Mouse (Mus musculus) adrenal gland, adult 2 months (tissue): ENCODE measurements around the gene Dync2h1. TPM values are rescaled to one million over a fixed set of nuclear protein-coding genes. Genes with fewer than 3 reads are reported as not detected.
"Not testable (repeated sequence)": the region's sequence is repeated elsewhere in the genome, so short reads cannot be mapped to it uniquely, and the experiment has no call there.

ENCODE experiments used
- DNase-seq: peaks from one replicate; pipeline ENCODE4 v3.0.0; 2021
- polyA plus RNA-seq: library from polyadenylated mRNA; depleted of rRNA; stranded (reverse); fragments of >200 nt; gene quantifications from 2 replicates; pipeline ENCODE4 v1.2.3, GENCODE M21; 2012; rRNA removed
- total RNA-seq, 2 experiments: library from RNA; stranded (reverse); gene quantifications; 2 replicates each; pipeline ENCODE4 v1.2.3; 2021

The Dync2h1 gene
- total and polyA plus RNA-seq, 3 experiments, result 0.79 to 11.0 (median 9.1) TPM

DNA sequence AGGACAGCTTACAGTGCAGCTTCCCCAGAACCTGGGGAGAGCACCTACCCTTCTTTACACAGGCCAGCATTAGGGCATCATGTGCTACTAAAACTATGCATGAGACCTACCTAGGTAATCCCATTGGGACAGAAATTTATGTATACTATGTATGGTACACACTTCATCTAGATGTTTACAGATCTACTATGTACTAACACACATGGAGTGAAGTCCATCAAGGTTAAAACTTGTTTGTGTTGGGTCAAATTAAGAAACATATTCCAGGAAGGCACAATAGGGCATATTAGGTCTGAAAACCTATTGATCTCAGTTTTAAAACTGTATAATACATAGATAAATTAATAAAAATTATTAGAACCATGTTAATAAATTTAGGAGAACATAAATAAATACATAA, 168.6 kb downstream of the Dync2h1 start:
- DNase-seq, result no peak

DNA sequence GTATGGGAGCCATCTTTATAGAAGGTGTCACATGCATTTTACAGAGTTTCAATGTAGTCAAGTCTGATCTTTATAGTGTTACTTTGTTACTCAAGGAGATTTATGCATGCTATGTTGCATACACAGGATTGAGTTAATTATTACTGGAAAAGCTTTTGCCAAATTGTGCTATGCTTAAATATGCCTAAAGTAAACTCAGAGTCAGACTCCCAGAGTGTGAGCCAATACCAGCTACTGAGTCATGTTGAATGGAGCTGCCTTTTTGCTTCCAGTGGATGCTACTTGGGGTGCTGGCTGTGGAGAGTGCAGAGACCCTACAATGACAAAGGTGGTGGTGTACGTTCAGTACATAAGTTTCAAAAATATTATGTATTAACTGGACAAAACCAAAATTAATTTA, 169.5 kb downstream of the Dync2h1 start:
- no peak for DNase-seq

DNA sequence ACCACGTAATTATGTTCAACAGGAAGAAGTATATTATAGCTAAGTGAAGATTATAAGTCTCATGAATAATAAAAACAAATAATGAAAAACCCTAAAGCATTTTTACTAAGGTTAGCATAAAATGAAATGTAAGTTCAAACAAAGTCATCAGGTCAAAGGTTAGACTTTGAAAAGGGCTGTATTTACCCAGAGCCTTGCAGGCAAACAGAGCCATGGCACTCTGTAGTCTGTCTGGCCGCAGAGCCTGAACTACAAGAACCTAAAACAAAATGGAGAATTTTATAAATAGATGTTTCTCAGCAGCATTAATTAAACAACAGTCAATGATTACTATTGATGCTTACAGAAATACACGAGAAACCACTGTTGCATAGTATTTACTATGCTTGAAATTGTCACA, 174.5 kb downstream of the Dync2h1 start:
- DNase-seq, result no peak

DNA sequence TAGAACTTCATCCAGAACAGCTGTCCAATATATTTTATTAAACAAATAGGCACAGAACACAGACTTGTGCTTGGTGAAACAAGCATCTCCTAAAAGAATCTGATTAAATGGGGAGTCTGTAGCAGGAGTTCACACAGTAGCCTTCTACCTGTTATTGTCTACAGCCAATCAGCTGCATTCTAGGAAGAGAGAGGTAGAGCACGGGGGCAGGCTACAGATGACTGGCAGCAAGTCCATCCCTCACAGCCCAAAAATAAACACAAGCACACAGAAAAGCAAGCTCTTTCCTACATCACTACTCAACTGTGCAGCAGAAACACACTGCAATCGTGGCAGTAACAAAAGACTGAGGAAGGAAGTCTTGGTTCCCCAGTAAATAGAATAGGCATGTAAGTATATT, 189.4 kb downstream of the Dync2h1 start:
- DNase-seq, result no peak

DNA sequence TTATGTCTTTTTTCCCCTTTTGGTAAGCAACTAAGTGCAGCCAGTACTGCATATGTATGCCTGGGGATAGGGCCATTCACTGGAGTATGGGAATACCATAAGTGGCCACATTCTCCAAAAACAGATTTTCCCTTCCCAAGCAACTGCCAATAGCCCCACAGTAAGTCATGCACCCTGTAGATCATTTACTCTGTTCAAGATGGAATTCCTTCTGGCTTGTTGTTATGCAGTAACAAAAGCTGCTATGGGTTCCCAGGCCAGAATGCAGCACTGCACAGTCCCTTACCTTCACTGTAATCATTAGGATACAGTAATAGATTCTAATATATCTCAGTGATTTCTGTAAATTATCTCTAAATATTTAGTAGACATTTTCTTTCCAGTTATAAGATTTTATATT, 190.0 kb downstream of the Dync2h1 start:
- DNase-seq, result no peak

DNA sequence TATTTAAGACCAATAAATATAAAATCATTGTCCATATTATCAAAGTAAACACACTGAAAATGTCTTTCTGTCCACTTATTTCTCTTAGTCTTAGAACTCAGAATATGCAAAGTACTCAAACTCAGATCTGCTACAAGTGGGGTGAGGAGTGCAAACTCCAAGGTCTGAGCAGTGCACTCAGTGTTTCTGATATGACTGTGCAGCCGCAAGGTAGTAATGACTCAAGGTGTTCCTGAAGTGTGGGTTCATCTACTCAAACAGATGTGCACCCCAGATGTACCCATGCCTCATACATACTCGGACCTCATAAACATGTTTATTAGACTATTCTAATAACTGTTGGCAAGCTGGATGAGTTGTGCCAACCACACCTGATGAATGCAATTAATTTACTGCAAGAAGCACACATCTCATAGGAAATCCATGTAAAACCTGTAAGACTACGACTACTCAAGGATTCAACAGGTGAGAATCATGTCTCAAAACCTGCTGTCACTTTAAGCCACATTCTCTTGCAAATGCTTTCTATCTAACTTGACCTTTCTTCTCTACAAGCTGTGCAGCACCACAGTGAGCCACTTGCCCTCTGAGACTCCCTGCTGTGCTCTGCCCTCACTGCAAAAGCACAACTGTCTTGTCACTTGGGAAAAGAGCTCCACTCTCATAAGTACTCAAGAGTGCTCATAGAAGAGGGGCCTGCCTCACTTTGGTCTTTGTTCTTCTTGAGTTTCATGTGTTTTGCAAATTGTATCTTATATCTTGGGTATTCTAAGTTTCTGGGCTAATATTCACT, 195.2 kb downstream of the Dync2h1 start:
- no peak for DNase-seq

DNA sequence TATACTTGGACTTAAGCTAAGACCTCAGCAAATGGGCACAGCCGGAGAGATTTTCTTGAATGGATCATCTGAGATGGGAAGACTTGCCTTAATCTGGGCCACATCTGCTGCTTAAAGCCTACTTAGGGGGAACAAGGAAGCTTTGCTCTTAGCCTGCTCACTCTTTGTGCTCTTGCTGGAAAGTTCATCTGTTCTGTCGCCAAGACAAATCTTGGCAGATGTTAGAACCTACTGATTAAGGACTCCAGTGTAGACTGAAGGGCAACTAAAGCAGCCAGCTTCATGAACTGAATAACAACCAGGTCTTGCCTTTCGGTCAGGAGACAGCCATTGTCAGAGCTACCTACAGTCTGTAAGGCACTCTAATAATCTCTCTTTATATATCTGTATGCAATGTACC, 198.1 kb downstream of the Dync2h1 start:
- no peak for DNase-seq

DNA sequence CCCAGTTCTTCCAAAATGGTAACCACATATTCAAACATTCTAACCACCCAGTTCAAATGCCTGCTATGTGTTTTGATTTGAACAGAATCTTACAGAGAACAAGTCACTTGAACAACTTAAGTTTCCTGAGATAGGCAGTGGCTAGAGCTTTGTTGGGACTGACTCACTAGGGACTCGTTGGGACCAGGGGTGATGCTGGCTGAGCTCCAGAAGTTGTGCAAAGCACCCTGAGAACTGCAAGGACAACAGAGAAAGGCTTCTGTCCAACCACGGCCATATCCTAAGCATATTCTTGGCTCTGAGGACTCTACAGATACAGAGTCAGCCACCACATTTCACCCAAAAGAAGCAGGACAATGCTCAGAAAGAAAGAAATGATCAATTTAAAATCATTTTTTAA, 215.1 kb downstream of the Dync2h1 start:
- DNase-seq, result peak; percentile 59

DNA sequence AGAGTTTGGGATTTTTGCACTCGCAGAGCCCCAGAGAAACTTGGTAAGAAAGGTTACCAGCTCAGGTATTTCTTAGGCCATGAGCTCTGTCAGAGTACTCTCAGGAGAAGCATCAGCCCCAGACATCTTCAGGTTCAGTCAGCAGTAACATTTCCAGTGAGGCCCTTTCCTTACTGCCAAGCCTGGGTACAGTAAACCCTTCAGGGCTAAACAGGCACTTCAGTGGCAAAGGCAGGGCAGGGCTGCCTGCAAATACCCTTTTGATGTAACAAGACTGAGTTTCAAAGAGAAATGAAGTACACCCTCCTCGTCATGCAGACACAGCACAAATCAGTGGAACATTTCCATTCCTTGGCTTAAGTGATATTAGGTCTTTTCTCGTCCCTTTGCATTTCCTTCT, 219.2 kb downstream of the Dync2h1 start:
- DNase-seq, result no peak

DNA sequence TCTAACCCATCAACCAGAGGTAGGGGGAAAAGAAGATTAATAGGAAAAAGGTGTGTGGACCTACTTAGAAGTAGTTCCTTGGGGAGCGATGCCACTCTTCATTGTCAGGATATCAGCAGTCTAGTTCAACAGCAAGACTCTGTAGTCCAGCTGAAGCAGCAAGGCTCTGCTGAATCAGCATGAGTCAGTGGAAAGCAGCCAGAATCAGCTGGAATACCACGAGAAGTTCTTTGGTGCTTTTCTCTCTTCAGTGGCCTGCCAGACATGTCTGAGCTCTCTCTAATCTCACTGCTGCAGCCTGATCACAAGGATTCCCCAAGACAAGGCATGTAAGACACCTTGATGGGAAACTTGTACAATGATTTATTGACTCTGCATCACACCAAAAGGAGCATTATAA, 225.9 kb downstream of the Dync2h1 start:
- DNase-seq, result no peak

DNA sequence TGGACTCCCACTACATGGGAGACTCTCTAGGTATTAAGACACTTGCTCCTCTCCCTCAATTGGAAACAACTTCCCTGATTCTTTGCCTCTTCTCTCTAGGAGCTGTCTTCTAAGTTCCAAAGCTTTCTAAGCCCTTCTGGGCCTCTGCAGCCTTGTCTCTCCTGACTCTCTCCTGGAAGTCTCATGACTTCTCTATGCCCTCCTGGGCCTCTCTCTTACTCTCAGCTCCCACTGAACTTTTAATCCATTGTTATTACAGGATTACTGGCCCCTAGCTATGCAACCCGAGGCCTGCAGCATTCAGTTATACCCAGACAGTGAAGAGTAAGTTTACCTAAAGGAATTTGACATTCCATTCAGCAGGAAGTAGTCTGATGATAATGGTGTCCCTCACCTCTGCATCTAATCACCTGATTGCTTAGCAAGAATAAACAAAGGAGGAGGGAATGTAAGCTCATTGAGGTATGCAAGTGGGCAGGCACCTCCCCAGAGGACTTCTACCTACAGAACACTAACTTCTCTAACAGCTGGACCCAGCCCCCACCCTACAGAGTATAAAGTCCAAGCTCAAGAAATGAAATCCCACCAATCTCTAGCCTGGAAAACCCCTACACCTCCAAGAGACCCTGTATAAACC, 256.7 kb downstream of the Dync2h1 start:
- DNase-seq, result no peak

DNA sequence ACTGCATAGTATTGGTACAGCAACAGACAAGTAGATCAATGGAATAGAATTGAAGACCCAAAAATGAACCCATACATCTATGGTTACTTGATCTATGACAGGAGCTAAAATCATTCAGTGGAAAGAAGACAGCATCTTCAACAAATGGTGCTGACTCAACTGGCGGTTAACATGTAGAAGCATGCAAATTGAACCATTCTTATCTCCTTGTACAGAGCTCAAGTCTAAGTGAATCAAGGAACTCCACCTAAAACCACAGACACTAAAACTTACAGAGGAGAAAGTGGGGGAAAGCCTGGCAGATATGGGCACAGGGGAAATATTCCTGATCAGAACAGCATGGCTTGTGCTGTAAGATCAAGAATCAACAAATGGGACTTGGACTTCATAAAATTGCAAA, 270.8 kb downstream of the Dync2h1 start:
- no peak for DNase-seq

DNA sequence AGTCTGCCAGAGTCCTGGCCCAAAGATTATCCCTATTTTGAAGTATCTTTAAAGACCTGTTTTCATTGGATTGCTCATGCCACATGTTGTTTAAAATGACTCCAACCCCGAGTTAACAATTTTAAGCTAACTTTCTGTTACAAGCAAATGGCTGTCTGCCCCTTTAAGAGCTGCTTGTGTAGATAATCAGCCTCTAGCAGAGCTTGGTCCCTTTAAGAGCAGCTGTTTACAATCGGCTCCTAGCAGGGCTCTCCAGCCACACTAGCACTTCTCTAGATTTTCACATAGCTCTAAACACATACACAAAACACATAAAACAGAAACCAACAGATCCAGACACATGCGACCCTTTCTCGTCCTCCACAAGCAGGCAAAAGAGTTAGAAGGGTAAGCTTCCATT, 273.7 kb downstream of the Dync2h1 start:
- not testable (repeated sequence) for DNase-seq

DNA sequence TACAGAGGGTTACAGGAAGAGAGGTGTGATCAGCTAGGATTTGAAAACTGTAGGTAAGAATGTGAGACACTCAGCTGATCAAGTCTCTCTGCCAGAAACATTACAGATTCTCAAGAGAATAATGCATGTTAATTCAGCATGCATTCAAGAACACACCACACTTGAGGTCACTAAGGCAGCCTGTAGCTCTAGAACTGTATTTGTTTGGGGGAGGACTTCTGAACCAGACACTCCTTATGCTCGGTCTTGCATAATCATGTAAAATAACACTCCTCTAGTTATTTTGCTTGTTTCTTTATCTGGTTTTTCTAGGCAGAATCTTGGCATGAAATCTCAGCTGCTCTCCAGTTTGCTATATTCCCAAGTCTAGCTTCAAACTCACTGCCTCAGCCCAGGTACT, 282.6 kb downstream of the Dync2h1 start:
- DNase-seq, result no peak

DNA sequence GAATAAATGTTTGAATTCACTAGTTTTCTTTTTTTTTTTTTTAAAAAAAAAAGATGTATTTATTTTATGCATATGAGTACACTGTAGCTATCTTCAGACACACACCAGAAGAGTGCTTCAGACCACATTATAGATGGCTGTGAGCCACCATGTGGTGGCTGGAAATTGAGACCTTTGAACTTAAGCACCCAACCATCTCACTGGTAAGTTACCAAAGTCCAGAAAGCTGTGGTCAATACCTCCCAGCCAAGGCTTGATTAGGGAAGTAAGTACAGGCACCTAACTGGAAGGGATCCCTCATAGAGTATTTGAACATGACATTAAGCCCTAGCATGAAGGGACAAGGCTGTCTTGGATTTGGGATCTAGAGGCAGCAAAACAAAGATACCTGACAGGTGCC, 292.9 kb downstream of the Dync2h1 start:
- no peak for DNase-seq

DNA sequence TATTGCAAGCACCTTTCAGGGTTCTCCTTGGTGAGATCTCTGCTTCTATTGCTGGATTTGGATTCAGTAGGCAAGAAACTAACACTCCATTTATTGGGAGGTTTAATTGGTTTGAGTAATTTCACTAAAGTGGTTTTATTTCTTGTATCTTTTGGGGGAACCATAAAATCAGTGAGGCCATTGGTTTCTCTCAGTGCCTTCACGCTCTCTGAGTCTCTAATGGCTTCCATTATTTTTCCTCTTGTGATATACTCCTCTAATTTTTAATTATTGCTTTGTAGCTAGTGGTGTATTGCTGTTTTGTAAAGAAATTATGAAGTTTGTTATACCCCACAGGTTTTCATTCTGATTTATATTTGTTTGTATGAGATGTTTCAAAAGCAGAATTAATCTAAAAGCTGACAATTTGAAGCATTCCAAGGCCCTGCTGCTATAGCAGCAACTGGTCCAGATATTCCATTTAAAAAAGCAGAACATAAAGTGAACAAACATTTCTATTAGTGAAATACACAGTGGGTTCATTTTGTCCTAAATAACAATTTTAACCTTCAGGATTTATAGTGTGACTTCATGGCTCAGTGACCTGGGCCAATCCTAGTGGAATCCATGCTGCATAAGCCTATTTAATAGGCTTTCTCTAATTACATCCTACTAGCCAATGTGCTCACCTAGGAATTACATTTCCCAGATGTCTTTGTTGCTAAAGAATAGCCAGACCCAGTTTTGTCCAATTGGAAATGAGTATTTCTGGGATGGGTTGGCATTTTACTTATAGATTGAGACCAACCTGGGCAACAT, 302.9 kb downstream of the Dync2h1 start:
- no peak for DNase-seq

Other genes starting within 250 kb of the Dync2h1 start
- gene Dcun1d5, start 74 bp upstream of the Dync2h1 start, total RNA-seq, result 10 to 100 TPM; 69.1 to 73.3 TPM
- 52.1 and 62.2 TPM in 2 replicates for gene Dcun1d5, start 74 bp upstream of the Dync2h1 start, polyA plus RNA-seq
- gene Mmp13, start 88.1 kb upstream of the Dync2h1 start, total RNA-seq, result 1 to 10 TPM in 1 of 2 experiments, under 1 TPM in 1; 0.37 to 1.1 TPM
- 0.12 and 0.32 TPM in 2 replicates for gene Mmp13, start 88.1 kb upstream of the Dync2h1 start, polyA plus RNA-seq
- 10 to 100 TPM in 1 of 2 experiments, 1 to 10 TPM in 1; 4.5 to 16.2 TPM for gene Mmp12, start 159.9 kb upstream of the Dync2h1 start, total RNA-seq
- gene Mmp12, start 159.9 kb upstream of the Dync2h1 start, polyA plus RNA-seq, result 0.75 and 1.2 TPM in 2 replicates
- not detected for gene Mmp1b, start 203.6 kb upstream of the Dync2h1 start, total RNA-seq
- gene Mmp1b, start 203.6 kb upstream of the Dync2h1 start, polyA plus RNA-seq, result not detected in 2 replicates